Mouse (Mus musculus) activated CD4-positive, CD25-positive, alpha-beta regulatory T cell, adult 4 months (primary cell): Measurements from ENCODE around the gene Plce1. TPM values are rescaled to one million over a fixed set of nuclear protein-coding genes. Genes with fewer than 3 reads are reported as not detected.

ENCODE experiments used
- ATAC-seq: one replicate; pipeline ENCODE4 v1.8.0; 2017
- polyA plus RNA-seq, 2 experiments: library from polyadenylated mRNA; unstranded; fragments of 100-300 nt; shearing (Covaris generic); gene quantifications; one replicate each; pipeline ENCODE4 v1.2.1; 2017

Plce1 gene
- polyA plus RNA-seq, 2 experiments from 2014 or later: 0.13 TPM; not detected in 1

- ATAC-seq: no peak
Observed at GRCm38 (mm10) chr19:38589941-38590340, 109.0 kb downstream of the Plce1 start.

- no peak for ATAC-seq
Observed at GRCm38 (mm10) chr19:38592566-38593224, 111.8 kb downstream of the Plce1 start.

GRCm38 (mm10) chr19:38593225-38593897 is 112.5 kb downstream of the Plce1 start:
- ATAC-seq: no peak

- ATAC-seq: no peak
Observed at GRCm38 (mm10) chr19:38596096-38596495, 115.2 kb downstream of the Plce1 start.

GRCm38 (mm10) chr19:38597392-38597791 is 116.5 kb downstream of the Plce1 start:
- ATAC-seq: no peak

- ATAC-seq: no peak
Observed at GRCm38 (mm10) chr19:38599001-38599400, 118.1 kb downstream of the Plce1 start.

GRCm38 (mm10) chr19:38601127-38601526 is 120.2 kb downstream of the Plce1 start:
- no peak for ATAC-seq

GRCm38 (mm10) chr19:38602811-38603210 is 121.9 kb downstream of the Plce1 start:
- no peak for ATAC-seq

- no peak for ATAC-seq
Observed at GRCm38 (mm10) chr19:38607236-38607635, 126.3 kb downstream of the Plce1 start.

- ATAC-seq: no peak
Observed at GRCm38 (mm10) chr19:38608951-38609654, 128.2 kb downstream of the Plce1 start.

- no peak for ATAC-seq
Observed at GRCm38 (mm10) chr19:38610291-38610690, 129.4 kb downstream of the Plce1 start.

- no peak for ATAC-seq
Observed at GRCm38 (mm10) chr19:38610809-38611208, 129.9 kb downstream of the Plce1 start.

GRCm38 (mm10) chr19:38614067-38614675 is 133.3 kb downstream of the Plce1 start:
- ATAC-seq: no peak

- ATAC-seq: no peak
Observed at GRCm38 (mm10) chr19:38615356-38615755, 134.4 kb downstream of the Plce1 start.

GRCm38 (mm10) chr19:38620134-38620533 is 139.2 kb downstream of the Plce1 start:
- no peak for ATAC-seq

GRCm38 (mm10) chr19:38621546-38621945 is 140.6 kb downstream of the Plce1 start:
- no peak for ATAC-seq

- no peak for ATAC-seq
Observed at GRCm38 (mm10) chr19:38626246-38627015, 145.5 kb downstream of the Plce1 start.

GRCm38 (mm10) chr19:38627075-38627768 is 146.3 kb downstream of the Plce1 start:
- no peak for ATAC-seq

- ATAC-seq: no peak
Observed at GRCm38 (mm10) chr19:38632251-38632650, 151.3 kb downstream of the Plce1 start.

GRCm38 (mm10) chr19:38633306-38633705 is 152.4 kb downstream of the Plce1 start:
- ATAC-seq: no peak

GRCm38 (mm10) chr19:38639050-38639449 is 158.1 kb downstream of the Plce1 start:
- no peak for ATAC-seq

GRCm38 (mm10) chr19:38639805-38640204 is 158.9 kb downstream of the Plce1 start:
- ATAC-seq: no peak
